Mouse (Mus musculus): ENCODE data around the gene Eif4ebp2.

Gene Eif4ebp2

DNA sequence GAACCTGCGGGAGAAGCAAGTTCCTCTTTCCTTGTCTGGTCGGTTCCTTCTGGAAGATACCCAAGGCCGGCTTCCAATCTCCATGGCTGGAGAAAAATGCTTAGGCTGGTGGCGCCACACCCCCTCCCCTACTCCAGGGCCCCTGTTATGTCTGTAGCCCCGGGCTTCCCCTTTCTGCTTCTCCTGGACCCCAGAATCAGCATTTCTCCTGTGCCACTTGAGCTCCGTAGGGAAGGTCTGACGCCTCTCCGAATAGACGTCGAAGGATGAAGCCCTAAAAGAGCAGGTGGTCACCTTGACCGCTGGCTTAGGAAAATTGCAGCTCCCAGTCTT, 68.8 kb downstream of the Eif4ebp2 start:
- in situ Hi-C loops (cut with MboI, MseI), result no loop called here

DNA sequence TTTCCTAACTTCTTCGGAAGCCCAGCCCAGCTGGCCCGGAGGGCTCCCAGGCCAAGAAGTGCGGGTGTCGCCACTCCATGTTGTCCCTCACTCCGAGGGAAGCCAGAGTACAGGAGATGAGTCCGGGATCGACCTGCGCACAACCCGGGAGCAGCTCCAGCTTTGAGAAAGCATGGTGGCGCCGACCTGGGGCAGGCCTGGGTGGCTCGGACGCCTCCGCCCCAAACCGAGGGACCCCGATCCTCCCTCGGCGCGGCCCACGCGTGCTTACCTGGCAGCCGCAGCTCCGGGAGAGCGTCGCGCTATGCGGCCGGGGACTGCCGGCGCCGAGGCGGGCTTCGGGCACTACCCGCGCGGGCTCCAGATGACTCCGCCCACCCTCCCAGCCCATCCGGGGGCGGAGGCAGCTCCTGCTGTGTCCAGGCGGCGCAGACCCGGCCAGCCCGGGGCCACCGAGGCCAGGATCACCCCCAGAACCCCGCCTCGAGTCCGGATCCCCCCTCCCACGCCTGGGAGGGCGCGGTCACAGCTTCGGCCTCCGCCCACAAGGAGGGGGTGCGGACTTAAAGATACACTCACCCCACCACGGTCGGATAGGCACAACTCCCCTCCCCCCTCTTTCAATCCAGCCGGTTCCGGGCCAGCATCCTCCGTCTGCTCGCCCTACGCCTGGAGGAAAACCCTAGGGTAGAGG, 69.3 kb downstream of the Eif4ebp2 start, which contains the start of gene Pald1:
TSS of gene Pald1 (minus strand) at position 510 of the 694 bp plus-strand sequence.
- in situ Hi-C loops (cut with MboI, MseI), result no loop called here

DNA sequence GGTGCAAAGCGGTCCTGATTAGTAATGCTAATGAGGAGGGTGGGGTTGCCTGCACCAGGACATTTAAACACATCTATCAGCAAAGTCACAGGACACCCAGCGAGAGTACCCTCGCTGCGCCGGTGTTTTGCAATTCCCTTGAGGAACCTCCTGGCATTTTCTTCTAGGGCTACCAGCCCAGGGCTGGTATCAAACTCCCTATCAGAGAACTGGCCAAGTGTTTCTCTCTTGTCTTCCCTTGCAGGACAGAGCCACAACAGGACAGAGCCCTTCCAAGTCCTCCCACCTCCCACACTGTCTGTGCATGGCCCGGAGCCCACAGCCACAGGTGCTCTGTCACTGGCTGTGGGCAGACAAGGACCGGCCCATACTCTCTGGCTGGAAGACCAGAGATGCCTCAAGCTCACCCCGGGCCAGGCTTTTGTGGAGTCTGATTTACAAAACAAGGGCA, 70.2 kb downstream of the Eif4ebp2 start:
- in situ Hi-C loops (cut with MboI, MseI), result no loop called here

DNA sequence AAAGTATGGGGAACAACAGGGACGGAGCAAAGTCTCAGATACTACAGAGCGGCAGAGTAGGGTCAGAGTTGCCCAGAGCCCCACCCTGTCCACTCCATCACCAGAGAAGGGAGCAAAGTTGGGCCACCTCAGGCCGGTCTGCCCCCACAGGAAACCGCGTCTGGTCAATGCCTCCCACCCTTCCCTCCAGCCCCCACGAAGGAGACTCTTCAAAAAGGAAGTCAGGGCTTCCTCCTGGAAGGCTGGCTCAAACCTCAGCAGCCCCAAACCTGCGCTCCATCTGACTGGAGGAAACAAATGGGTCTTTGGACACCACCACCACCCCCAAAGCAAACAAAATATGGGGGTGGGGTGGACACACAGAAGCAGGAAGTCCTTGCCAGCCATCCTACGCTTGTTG, 70.6 kb downstream of the Eif4ebp2 start:
- in situ Hi-C loops (cut with MboI, MseI), result no loop called here

DNA sequence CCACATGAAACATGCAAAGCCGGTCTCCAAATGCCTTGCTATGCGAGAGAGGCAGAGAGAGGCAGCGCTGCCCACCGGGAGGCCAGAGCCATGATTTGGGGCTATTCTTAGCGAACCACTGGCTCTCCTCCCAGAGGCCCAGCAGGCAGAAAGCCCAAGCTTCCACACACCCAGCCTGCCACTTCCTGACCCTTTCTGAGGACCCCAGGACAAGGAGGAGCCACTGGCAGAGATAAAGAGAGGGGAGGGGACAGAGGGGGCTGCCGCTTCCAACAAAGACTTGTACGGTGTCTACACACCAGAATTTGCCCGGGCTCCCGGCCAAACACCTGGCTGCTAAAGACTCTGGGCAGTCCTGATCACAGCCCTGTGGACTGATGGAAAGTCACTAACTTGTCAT, 72.3 kb downstream of the Eif4ebp2 start:
- in situ Hi-C loops (cut with MboI, MseI), result no loop called here

DNA sequence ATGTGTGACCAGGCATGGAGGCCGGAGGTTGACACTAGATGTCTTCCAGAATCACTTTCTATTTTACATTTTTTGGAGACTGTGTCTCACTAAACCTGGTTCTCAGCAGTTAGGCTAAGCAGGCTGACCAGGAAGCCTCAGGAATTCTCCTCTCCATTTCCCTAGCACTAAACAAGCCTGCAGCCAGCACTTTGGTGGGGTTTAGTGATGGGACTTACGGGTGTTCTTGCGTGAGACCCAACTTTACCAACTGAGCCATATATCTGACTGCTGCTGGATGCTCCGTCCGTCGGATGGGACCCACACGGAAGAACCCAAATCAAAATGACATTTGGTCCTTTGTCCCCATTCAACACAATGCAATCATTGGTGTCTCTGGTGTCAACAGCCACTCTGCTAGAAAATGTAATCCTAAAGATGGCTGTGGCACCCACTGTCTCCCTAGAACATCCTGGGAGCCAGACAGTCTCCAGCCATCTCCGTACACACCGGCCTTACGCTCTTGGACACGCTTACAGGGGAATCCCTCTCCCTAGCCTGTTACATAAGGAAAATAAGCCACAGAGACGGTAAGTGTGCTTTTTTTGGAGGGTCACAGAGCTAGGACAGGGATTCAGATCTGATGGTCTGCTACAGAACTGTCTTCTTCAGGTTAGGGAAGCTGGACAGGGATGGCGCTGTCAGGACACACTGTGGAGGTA, 73.0 kb downstream of the Eif4ebp2 start:
- in situ Hi-C loops (cut with MboI, MseI), result no loop called here

DNA sequence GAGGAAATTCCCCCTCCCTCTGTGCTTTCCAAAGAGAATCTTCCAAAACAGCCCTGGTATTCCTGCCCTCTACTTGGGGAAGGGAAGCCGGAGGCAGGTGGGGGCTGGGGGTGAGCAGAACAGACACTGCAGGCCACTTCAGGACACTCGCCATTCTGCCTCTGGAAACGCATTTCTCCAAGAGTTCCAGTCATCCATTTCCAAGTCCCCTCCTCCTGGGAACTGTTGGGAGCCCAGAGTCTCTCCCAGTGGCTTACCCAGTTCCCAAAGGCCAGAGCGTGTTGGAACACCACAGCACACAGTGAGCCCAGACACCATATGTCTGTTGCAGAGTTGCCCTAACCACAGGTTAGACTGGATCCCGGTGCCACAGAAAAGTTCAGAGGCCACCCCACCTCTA, 73.8 kb downstream of the Eif4ebp2 start:
- in situ Hi-C loops (cut with MboI, MseI), result no loop called here
